Mouse (Mus musculus): ENCODE results near the gene Tubb2b. TPM values are rescaled to one million over a fixed set of nuclear protein-coding genes. Genes with fewer than 3 reads are reported as not detected.

The Tubb2b gene
- polyA plus RNA-seq, 1 experiment: 0.46 TPM

- TF ChIP-seq POLR2A (IDR thresholded peaks at IDR 0.05; ENCODE audit: control insufficient read depth, low read depth, low read length) (no peak), CTCF (IDR thresholded peaks at IDR 0.05; ENCODE audit: control insufficient read depth, insufficient read depth, insufficient replicate concordance, low read depth, low read length) (no peak)
- H3K27me3 ChIP-seq (ENCODE audit: control insufficient read depth, insufficient read depth, low read length): no peaks in the 10 kb centered on the region
- H3K4me3 ChIP-seq (ENCODE audit: control insufficient read depth, low read depth, low read length): no peak overlapping the region
- H3K36me3 ChIP-seq (ENCODE audit: control insufficient read depth, insufficient read depth, low read length): no peaks in the 10 kb centered on the region
- no peak overlapping the region for H3K27ac ChIP-seq (ENCODE audit: control insufficient read depth, insufficient read depth, low read depth, low read length)
- peaks cover 4% of the 10 kb centered on the region; the same call in 1 of the 2 replicates for H3K4me1 ChIP-seq (ENCODE audit: control insufficient read depth, insufficient read depth, low read length)
Measured at GRCm38 (mm10) chr13:34156133-34156839, 26.0 kb upstream of the Tubb2b start.

GRCm38 (mm10) chr13:34154931-34155272 is 24.6 kb upstream of the Tubb2b start:
- Histone ChIP-seq H3K4me1 (ENCODE audit: control insufficient read depth, insufficient read depth, low read length) (peaks cover 8% of the 10 kb centered on the region), H3K4me3 (ENCODE audit: control insufficient read depth, low read depth, low read length) (no peak overlapping the region)

GRCm38 (mm10) chr13:34154217-34154930 is 24.1 kb upstream of the Tubb2b start:
- Histone ChIP-seq H3K4me3 (ENCODE audit: control insufficient read depth, low read depth, low read length) (no peak overlapping the region; the same call in 1 of the 2 replicates), H3K27ac (ENCODE audit: control insufficient read depth, insufficient read depth, low read depth, low read length) (no peak overlapping the region), H3K4me1 (ENCODE audit: control insufficient read depth, insufficient read depth, low read length) (peaks cover 8% of the 10 kb centered on the region), H3K36me3 (ENCODE audit: control insufficient read depth, insufficient read depth, low read length) (no peaks in the 10 kb centered on the region), H3K27me3 (ENCODE audit: control insufficient read depth, insufficient read depth, low read length) (no peaks in the 10 kb centered on the region)
- TF ChIP-seq POLR2A (IDR thresholded peaks at IDR 0.05; ENCODE audit: control insufficient read depth, low read depth, low read length) (no peak), CTCF (IDR thresholded peaks at IDR 0.05; ENCODE audit: control insufficient read depth, insufficient read depth, insufficient replicate concordance, low read depth, low read length) (peak; percentile 38; the same call in 1 of the 2 replicates)

More at GRCm38 (mm10) chr13:34154931-34155272, 24.6 kb upstream of the Tubb2b start:
- no peaks in the 10 kb centered on the region for H3K27me3 ChIP-seq (ENCODE audit: control insufficient read depth, insufficient read depth, low read length)
- no peaks in the 10 kb centered on the region for H3K36me3 ChIP-seq (ENCODE audit: control insufficient read depth, insufficient read depth, low read length)
- H3K27ac ChIP-seq (ENCODE audit: control insufficient read depth, insufficient read depth, low read depth, low read length): no peak overlapping the region
- TF ChIP-seq CTCF (IDR thresholded peaks at IDR 0.05; ENCODE audit: control insufficient read depth, insufficient read depth, insufficient replicate concordance, low read depth, low read length): no peak
- TF ChIP-seq POLR2A (IDR thresholded peaks at IDR 0.05; ENCODE audit: control insufficient read depth, low read depth, low read length): no peak

- TF ChIP-seq CTCF (IDR thresholded peaks at IDR 0.05; ENCODE audit: control insufficient read depth, insufficient read depth, insufficient replicate concordance, low read depth, low read length) (no peak), POLR2A (IDR thresholded peaks at IDR 0.05; ENCODE audit: control insufficient read depth, low read depth, low read length) (no peak)
- Histone ChIP-seq H3K4me1 (ENCODE audit: control insufficient read depth, insufficient read depth, low read length) (peaks cover 12% of the 10 kb centered on the region), H3K36me3 (ENCODE audit: control insufficient read depth, insufficient read depth, low read length) (no peaks in the 10 kb centered on the region), H3K4me3 (ENCODE audit: control insufficient read depth, low read depth, low read length) (peak overlapping the region; percentile 56), H3K27me3 (ENCODE audit: control insufficient read depth, insufficient read depth, low read length) (no peaks in the 10 kb centered on the region; the same call in 1 of the 2 replicates), H3K27ac (ENCODE audit: control insufficient read depth, insufficient read depth, low read depth, low read length) (no peak overlapping the region)
Measured at GRCm38 (mm10) chr13:34153254-34154011, 23.2 kb upstream of the Tubb2b start.

GRCm38 (mm10) chr13:34152695-34153094 is 22.4 kb upstream of the Tubb2b start:
- Histone ChIP-seq H3K27ac (ENCODE audit: control insufficient read depth, insufficient read depth, low read depth, low read length) (no peak overlapping the region), H3K27me3 (ENCODE audit: control insufficient read depth, insufficient read depth, low read length) (no peaks in the 10 kb centered on the region; the same call in 1 of the 2 replicates), H3K4me1 (ENCODE audit: control insufficient read depth, insufficient read depth, low read length) (peaks cover 12% of the 10 kb centered on the region), H3K36me3 (ENCODE audit: control insufficient read depth, insufficient read depth, low read length) (no peaks in the 10 kb centered on the region), H3K4me3 (ENCODE audit: control insufficient read depth, low read depth, low read length) (no peak overlapping the region)
- TF ChIP-seq CTCF (IDR thresholded peaks at IDR 0.05; ENCODE audit: control insufficient read depth, insufficient read depth, insufficient replicate concordance, low read depth, low read length) (no peak), POLR2A (IDR thresholded peaks at IDR 0.05; ENCODE audit: control insufficient read depth, low read depth, low read length) (no peak)

- Histone ChIP-seq H3K36me3 (ENCODE audit: control insufficient read depth, insufficient read depth, low read length) (no peaks in the 10 kb centered on the region), H3K4me3 (ENCODE audit: control insufficient read depth, low read depth, low read length) (no peak overlapping the region), H3K4me1 (ENCODE audit: control insufficient read depth, insufficient read depth, low read length) (peaks cover 12% of the 10 kb centered on the region), H3K27me3 (ENCODE audit: control insufficient read depth, insufficient read depth, low read length) (no peaks in the 10 kb centered on the region; the same call in 1 of the 2 replicates), H3K27ac (ENCODE audit: control insufficient read depth, insufficient read depth, low read depth, low read length) (no peak overlapping the region)
- TF ChIP-seq CTCF (IDR thresholded peaks at IDR 0.05; ENCODE audit: control insufficient read depth, insufficient read depth, insufficient replicate concordance, low read depth, low read length) (no peak), POLR2A (IDR thresholded peaks at IDR 0.05; ENCODE audit: control insufficient read depth, low read depth, low read length) (no peak)
Measured at GRCm38 (mm10) chr13:34151425-34151824, 21.2 kb upstream of the Tubb2b start.
